Mouse (Mus musculus) thymus, adult 2 months (tissue): ENCODE measurements around the gene Mctp1.

ENCODE experiments used
- CTCF ChIP-seq: fragments of 200-500 bp; IDR thresholded peaks from 2 replicates; pipeline ENCODE4 v1.5.1; 2012; ENCODE audit warnings: mild to moderate bottlenecking, control low read depth, low read length, moderate library complexity, borderline replicate concordance; ENCODE audit not compliant: control insufficient read depth, poor library complexity, insufficient read depth; ENCODE audit errors: extremely low read depth
- POLR2A ChIP-seq: fragments of 200-500 bp; IDR thresholded peaks from 2 replicates; pipeline ENCODE4 v1.6.1; 2012; ENCODE audit warnings: mild to moderate bottlenecking, low read length, control low read depth, moderate library complexity; ENCODE audit not compliant: control insufficient read depth, poor library complexity, insufficient read depth; ENCODE audit errors: extremely low read depth

DNA sequence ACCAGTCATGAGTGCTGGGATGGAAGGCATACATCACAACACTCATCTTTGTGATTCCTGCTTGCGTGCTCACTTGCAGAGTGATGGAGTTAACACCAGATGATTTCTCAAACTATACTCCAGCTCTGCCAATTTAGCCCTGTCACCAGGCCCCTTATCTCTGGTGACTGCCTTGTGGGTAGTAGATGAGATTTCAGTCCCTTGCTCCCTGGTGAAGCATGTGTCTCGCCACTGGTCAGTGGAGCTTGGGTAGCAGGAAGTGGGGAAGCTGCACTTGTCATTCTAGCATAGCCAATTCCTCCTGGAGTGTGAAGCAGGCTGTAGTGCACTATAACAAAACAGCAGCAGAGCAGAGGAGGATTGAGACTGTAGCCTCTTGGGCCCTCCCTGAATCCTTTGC, 208.6 kb downstream of the Mctp1 start:
- TF ChIP-seq POLR2A, result no peak
- no peak for TF ChIP-seq CTCF
